Mouse (Mus musculus) stomach, embryonic 14.5 days (tissue): Measurements from ENCODE around the gene Bmt2. TPM values are rescaled to one million over a fixed set of nuclear protein-coding genes. Genes with fewer than 3 reads are reported as not detected.

ENCODE experiments used
- ATAC-seq: fragments of 200-750 bp; cut with Nextera tagmentation; 2 replicates; pipeline ENCODE4 v1.8.0; 2017; ENCODE audit warnings: low read depth, moderate TSS enrichment; ENCODE audit not compliant: insufficient number of reproducible peaks, insufficient read depth, low FRiP score
- H3K27ac ChIP-seq: fragments of 300-500 bp; sonication (generic); 2 replicates; pipeline ENCODE4 v1.5.1; 2014; ENCODE audit warnings: mild to moderate bottlenecking, low read length, moderate library complexity, mixed read lengths
- H3K27me3 ChIP-seq: fragments of 300-500 bp; sonication (generic); 2 replicates; pipeline ENCODE4 v1.6.1; 2014; ENCODE audit warnings: low read length, control low read depth, mixed read lengths; ENCODE audit not compliant: control insufficient read depth, insufficient read depth
- H3K36me3 ChIP-seq: fragments of 300-500 bp; sonication (generic); 2 replicates; pipeline ENCODE4 v1.6.1; 2014; ENCODE audit warnings: mild to moderate bottlenecking, control low read depth, low read length, moderate library complexity, mixed read lengths; ENCODE audit not compliant: control insufficient read depth, insufficient read depth
- H3K4me1 ChIP-seq: fragments of 300-500 bp; sonication (generic); 2 replicates; pipeline ENCODE4 v1.6.1; 2014; ENCODE audit warnings: low read length, control low read depth, mixed read lengths; ENCODE audit not compliant: control insufficient read depth, insufficient read depth
- H3K4me2 ChIP-seq: fragments of 300-500 bp; sonication (generic); replicated peaks from 2 replicates; pipeline ENCODE4 v1.6.1; 2014; ENCODE audit warnings: low read depth, low read length, control low read depth
- H3K4me3 ChIP-seq: fragments of 300-500 bp; sonication (generic); 2 replicates; pipeline ENCODE4 v1.5.1; 2014; ENCODE audit warnings: low read depth, low read length, control low read depth
- H3K9ac ChIP-seq: fragments of 300-500 bp; sonication (generic); replicated peaks from 2 replicates; pipeline ENCODE4 v1.6.1; 2014; ENCODE audit warnings: low read depth, mild to moderate bottlenecking, control low read depth, low read length, moderate library complexity, mixed read lengths
- H3K9me3 ChIP-seq: fragments of 300-500 bp; sonication (generic); 2 replicates; pipeline ENCODE4 v1.6.1; 2016; ENCODE audit warnings: low read depth, low read length, control low read depth; ENCODE audit not compliant: control insufficient read depth
- WGBS: fragments of 180-500 bp; shearing (Covaris S2); extraction: QIAGEN DNeasy Blood & Tissue Kit; methylation state at CpG from one replicate; pipeline ENCODE4 v1.1.7; 2014; 5-methylcytosine and 5-hydroxymethylcytosine counted together
- polyA plus RNA-seq: library from polyadenylated mRNA; unstranded; fragments of >200 nt; fragmentation: Nextera tagmentation; extraction: Ambion mirVana; gene quantifications from 2 replicates; pipeline ENCODE4 v1.2.1, GENCODE M21; 2014

The Bmt2 gene
- polyA plus RNA-seq, 1 experiment from 2014 or later, result 22.5 TPM

- no peak overlapping the region for H3K27ac ChIP-seq
- no peaks in the 10 kb centered on the region for H3K9me3 ChIP-seq
- H3K36me3 ChIP-seq, result no peaks in the 10 kb centered on the region
- H3K4me2 ChIP-seq, result no peak overlapping the region
- H3K9ac ChIP-seq, result no peak overlapping the region
- WGBS, result 91% methylated on average over 2 of the region's 2 CpGs
- peaks cover 7% of the 10 kb centered on the region; the same call in 1 of the 2 replicates for H3K4me1 ChIP-seq
- no peak overlapping the region for H3K4me3 ChIP-seq
- H3K27me3 ChIP-seq, result no peaks in the 10 kb centered on the region
- no peak for ATAC-seq
Measured at GRCm38 (mm10) chr6:13610869-13611268, 66.9 kb downstream of the Bmt2 start.

- H3K4me3 ChIP-seq, result no peak overlapping the region
- no peak overlapping the region for H3K4me2 ChIP-seq
- H3K9ac ChIP-seq, result no peak overlapping the region
- no peaks in the 10 kb centered on the region for H3K9me3 ChIP-seq
- no peaks in the 10 kb centered on the region for H3K36me3 ChIP-seq
- 62% methylated on average over 5 of the region's 5 CpGs for WGBS
- ATAC-seq, result no peak
- no peak overlapping the region for H3K27ac ChIP-seq
- H3K27me3 ChIP-seq, result no peaks in the 10 kb centered on the region
- H3K4me1 ChIP-seq, result peaks cover 7% of the 10 kb centered on the region; the same call in 1 of the 2 replicates
Measured at GRCm38 (mm10) chr6:13609353-13610140, 68.2 kb downstream of the Bmt2 start.

DNA sequence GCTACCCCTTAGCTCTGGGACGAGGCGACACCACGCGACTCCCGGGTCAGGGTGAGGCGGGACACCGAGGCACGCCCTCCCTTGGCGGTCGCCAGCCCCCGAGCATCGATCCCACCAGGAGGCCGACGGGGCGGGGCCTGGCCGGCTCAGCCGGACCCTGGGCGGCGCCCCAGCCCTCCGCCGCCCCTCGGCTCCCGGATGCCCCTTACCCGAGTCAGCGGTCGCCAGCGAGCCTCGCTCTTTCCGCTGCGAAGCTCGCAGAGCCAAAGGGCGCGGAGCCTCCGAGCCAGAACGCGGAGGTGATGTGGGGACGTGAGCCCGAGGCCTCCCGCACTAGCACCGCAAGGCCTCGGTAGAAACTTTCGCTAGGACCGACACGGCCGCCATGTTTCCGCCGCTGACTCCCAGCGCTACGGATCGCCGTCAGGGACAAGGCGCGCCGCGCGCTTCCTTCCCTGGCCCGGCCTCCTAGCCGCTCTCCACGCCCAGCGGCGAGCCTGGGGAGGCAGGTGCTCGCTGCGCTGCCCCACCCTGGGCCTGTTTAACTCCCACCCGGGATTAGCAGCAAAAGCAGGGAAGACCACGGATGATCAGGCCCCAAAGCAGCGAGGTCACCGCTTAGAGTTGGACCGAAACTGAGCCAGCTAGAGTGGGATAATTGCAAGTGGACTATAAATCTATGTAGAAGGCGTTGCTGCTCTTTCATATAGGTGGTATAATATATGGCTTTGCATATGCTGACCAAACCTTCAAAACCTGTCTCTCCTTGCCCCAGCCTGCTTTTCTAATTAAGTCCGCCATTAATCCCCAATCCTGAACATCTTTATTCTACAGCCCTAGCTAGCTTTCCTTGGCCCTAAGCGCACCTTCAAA, 69.9 kb downstream of the Bmt2 start, which contains the start of gene Tmem168:
Gene Tmem168, minus strand, starts transcription at position 480 of the 873 bp plus-strand sequence.
- WGBS, result 2% methylated on average over 71 of the region's 71 CpGs
- ATAC-seq, result peak; percentile 96
- peaks cover 7% of the 10 kb centered on the region; the same call in 1 of the 2 replicates for H3K4me1 ChIP-seq
- H3K9me3 ChIP-seq, result no peaks in the 10 kb centered on the region
- H3K9ac ChIP-seq, result peak within 1 kb of the TSS; percentile 47
- peak within 1 kb of the TSS; percentile 62 for H3K4me3 ChIP-seq
- peak within 1 kb of the TSS; percentile 59 for H3K4me2 ChIP-seq
- H3K27me3 ChIP-seq, result no peaks in the 10 kb centered on the region
- peak within 1 kb of the TSS; percentile 89 for H3K27ac ChIP-seq
- H3K36me3 ChIP-seq, result peaks cover 4% of the 10 kb centered on the region; the same call in 1 of the 2 replicates

GRCm38 (mm10) chr6:13606921-13607620, 70.7 kb downstream of the Bmt2 start:
- no peaks in the 10 kb centered on the region for H3K9me3 ChIP-seq
- peak overlapping the region; percentile 59 for H3K4me2 ChIP-seq
- peaks cover 7% of the 10 kb centered on the region; the same call in 1 of the 2 replicates for H3K4me1 ChIP-seq
- peak overlapping the region; percentile 47 for H3K9ac ChIP-seq
- H3K27ac ChIP-seq, result peak overlapping the region; percentile 89
- no peaks in the 10 kb centered on the region for H3K27me3 ChIP-seq
- peaks cover 7% of the 10 kb centered on the region; the same call in 1 of the 2 replicates for H3K36me3 ChIP-seq
- no peak for ATAC-seq
- WGBS, result 6% methylated on average over 15 of the region's 15 CpGs
- peak overlapping the region; percentile 62 for H3K4me3 ChIP-seq

DNA sequence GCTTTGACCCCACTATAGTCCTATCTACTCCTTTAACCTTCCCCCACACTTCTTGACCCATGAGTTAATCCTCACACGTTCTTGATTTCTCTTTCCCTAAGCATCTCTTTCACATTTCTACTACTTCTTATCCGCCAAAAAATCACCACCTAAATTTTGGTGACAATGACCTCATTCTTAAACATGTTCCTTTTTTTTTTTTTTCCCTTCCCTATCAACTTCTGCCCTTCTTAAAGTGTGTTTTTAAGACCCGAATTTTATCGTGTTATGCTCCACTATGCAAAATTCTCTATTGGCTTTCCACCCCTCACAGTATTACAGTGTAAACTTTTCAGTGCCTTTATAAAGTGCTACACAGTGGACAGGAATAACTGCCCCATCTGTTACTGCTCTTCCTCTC, 71.4 kb downstream of the Bmt2 start:
- Histone ChIP-seq H3K9ac (no peak overlapping the region), H3K4me1 (peaks cover 11% of the 10 kb centered on the region; the same call in 1 of the 2 replicates), H3K9me3 (no peaks in the 10 kb centered on the region), H3K4me2 (peak overlapping the region; percentile 59), H3K4me3 (peak overlapping the region; percentile 62), H3K27ac (0 out of 2 replicates have a peak overlapping the region, but pooled peaks have one; percentile 89), H3K27me3 (no peaks in the 10 kb centered on the region), H3K36me3 (peaks cover 10% of the 10 kb centered on the region; the same call in 1 of the 2 replicates)
- WGBS, result 69% methylated on average over 4 of the region's 4 CpGs
- ATAC-seq, result no peak

DNA sequence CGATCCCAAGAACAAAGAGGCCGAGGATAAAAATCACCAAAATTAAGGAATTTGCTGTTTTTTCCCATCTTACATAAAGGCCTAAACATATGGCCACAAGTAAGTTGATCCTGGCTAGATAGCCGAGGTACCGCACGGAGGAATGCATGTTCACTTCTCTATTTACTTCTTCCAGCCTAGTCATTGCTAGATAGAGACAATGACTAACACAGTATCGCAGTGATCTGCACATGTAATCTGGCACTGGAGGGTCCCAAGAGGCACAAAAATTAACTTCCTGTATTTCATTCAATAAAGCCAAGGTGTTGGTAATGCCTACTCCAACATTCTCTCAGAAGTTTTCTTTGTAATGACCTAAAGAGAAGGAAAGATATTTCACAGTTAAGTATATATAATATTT, 74.6 kb downstream of the Bmt2 start:
- Histone ChIP-seq H3K9me3 (no peaks in the 10 kb centered on the region), H3K27me3 (no peaks in the 10 kb centered on the region), H3K4me1 (peaks cover 11% of the 10 kb centered on the region; the same call in 1 of the 2 replicates), H3K9ac (no peak overlapping the region), H3K4me2 (no peak overlapping the region), H3K36me3 (peaks cover 10% of the 10 kb centered on the region; the same call in 1 of the 2 replicates), H3K4me3 (no peak overlapping the region), H3K27ac (no peak overlapping the region)
- 92% methylated on average over 6 of the region's 6 CpGs for WGBS
- no peak for ATAC-seq

DNA sequence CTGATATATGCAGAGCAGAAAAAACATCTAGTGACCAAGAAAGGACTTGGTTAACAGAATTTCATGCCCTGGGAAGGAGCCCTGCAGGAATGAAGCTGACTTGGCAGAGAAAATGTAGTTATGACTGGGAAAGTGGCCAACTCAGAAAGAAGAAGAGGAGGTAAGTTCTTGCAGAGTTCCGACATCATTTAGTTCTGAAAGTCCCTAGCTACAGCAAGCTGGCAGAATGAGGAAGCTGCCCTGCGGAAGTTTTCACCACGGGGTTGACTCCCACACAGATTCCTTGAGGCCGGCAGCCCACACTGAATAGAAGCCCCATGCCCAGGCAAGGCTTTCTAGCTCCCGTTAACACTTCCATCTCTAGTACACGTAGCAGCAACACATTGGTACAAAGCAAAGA, 76.2 kb downstream of the Bmt2 start:
- H3K9me3 ChIP-seq, result no peaks in the 10 kb centered on the region
- no peaks in the 10 kb centered on the region for H3K27me3 ChIP-seq
- no peak overlapping the region for H3K4me3 ChIP-seq
- 51% methylated on average over 6 of the region's 6 CpGs for WGBS
- H3K9ac ChIP-seq, result no peak overlapping the region
- H3K4me1 ChIP-seq, result peaks cover 8% of the 10 kb centered on the region; the same call in 1 of the 2 replicates
- ATAC-seq, result no peak
- peaks cover 10% of the 10 kb centered on the region; the same call in 1 of the 2 replicates for H3K36me3 ChIP-seq
- no peak overlapping the region for H3K27ac ChIP-seq
- H3K4me2 ChIP-seq, result no peak overlapping the region
